Mouse (Mus musculus): ENCODE data around the gene Pygb.

Pygb gene

DNA sequence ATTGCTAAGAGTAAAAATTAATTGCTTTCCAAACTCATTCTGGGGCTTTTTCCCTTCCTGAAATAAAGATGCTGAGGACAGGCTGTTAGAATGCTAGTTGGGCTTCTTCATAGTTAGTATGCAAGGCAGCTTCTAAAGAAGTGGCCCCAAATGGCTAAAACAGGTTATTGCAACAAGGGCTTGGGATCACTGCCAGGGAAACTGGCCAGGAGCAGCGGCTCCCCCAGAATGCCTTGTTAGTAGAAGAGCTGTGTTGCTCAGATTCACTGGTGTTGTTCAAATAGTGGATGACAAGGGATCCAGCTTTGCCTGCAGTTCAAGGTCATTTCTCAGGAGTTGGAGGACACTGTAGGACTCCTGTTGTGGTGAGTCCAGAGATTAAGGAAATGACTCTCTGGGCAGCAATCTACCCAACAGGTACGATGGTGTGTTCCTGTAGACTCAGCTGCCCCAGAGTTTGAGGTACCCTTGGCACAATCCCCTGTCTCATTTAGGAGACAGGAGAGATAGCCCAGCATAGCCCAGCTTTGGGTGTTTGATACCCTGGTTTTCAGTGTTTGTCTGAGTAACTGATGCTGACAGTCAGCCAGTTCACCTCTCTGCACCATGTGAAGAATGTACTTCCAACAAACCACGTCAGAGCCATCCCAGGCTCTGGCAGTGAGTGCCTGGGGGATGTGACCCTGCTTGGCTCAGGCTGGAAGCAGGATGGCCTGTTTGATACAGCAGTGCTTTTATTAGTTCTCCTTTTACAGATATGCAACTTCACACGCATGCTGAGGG lies 2.4 kb downstream of the Pygb start:
- in situ Hi-C loops (cut with MseI, MboI): no loop called here

DNA sequence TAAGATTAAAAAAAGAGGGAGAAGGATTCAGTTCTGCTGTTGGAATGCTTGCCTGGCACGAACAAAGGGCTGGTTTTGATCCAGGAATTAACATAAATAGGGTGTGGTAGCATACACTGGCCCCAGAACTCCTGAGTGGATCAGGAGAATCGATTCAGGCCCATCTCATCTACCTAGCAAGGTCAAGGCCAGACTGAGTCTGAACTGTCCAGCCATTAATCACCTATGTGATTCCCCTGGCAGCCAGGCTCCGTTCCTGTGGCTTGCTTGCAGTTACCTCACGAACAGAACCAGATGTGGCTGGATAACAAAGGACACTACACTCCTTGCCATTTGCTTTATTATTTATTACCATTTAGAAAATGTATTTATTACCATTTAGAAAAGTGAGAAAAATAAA lies 6.8 kb downstream of the Pygb start:
- in situ Hi-C loops (cut with MseI, MboI): no loop called here

DNA sequence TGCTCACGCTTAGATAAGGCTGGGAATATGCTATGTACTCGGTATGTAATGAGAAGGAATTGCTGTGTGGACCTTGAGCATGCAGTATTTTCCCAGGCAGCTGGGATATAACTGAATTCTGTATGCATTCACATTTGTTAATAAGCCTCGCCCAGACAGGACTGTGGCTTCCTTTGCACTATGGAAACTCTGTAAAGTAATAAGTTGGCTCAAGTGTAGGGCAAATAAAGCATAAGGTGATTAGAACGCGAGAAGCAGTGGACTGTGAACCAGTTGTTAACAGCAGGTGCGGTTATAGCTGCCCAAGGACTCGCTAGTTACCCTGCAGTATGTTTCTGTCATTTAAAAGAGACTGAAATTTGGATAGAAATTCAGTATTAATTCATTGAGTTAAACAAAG lies 11.5 kb downstream of the Pygb start:
- in situ Hi-C loops (cut with MseI, MboI): no loop called here

DNA sequence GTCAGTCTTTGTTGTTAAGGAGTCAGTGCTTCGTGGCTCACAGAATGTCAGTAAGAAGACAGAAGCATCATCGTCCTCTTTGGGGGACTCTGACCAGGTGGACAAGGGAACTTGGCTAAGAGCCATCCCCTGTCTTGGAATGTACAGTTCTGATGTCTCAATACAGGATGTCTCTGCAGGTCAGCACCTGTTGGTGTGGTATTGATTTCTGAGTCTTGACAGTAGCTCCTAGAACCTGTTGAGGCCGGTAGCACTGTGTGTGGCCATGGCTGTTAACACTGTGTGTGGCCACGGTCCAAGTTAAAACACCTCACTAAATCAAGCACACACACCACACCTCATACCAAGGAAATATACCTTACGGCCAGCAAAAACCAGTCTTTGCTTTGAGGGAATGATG lies 14.1 kb downstream of the Pygb start:
- in situ Hi-C loops (cut with MseI, MboI): no loop called here

DNA sequence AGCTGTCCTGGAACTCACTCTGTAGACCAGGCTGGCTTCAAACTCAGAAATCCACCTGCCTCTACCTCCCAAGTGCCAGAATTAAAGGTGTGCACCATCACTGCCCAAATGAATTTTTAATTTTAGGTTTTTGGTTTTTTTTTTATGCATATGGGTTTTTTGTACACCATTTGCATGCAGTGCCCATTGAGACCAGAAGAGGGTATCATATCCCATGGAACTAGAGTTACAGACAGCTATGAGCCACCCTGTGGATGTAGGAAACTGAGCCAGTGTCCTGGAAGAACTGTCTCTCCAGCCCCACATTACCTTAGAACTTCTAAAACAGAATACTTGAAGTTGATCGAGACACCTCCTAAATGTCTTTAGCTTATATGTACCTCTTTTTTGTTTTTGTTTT lies 16.5 kb downstream of the Pygb start:
- in situ Hi-C loops (cut with MseI, MboI): no loop called here

DNA sequence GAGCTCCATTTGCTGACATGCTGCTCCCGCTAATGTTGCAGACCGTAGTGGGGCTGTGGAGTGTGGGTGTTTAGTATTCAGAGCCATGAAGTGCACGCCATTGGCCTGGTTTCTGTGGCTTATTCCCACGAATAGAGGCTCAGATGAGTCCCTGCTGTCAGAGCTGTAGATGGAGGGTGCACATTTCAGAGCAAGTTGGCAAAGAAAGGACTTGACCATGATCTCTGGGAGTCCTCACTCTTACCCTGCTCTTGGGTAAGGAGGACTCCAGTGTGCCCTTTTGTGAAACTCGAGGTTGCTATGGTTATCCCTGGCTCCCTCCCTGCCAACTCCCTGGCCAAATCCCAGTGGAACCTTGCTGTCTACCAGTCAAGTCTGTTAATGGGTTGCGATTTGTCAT lies 21.8 kb downstream of the Pygb start:
- in situ Hi-C loops (cut with MseI, MboI): no loop called here

DNA sequence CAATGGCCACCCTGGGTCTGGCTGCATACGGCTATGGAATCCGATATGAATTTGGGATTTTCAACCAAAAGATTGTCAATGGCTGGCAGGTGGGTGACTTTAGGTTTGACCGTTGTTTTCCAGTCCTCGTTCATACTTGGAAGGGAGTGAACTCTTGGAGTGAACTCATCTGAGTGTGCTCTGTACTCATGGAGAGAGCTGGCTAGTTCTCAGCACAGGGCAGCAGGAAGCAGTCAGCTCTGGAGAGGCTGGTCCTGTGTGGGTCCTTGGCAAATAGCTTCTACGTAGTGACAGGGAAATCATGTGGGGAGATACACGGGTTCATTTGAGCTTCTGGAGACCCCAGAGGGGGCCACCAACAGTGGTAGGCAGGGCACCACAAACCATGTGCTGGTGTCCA lies 22.3 kb downstream of the Pygb start:
- in situ Hi-C loops (cut with MseI, MboI): no loop called here

DNA sequence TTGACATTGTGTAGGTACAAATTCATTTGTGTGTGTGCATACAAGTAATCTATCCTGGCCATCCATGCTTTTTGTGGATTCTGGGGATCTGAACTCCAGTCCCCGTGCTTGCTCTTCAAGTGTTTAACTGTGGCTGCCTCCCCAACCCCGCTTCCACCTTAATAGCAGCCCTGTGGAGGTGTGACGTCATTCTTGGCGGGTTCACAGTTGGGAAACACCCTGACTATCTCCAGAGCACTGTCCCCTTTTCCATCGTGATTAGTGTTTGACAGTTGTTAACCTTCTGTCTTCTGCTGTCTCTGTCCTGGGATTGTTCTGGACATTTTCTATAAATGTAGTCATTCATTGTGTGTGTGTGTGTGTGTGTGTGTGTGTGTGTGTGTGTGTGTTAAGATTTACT lies 24.1 kb downstream of the Pygb start:
- in situ Hi-C loops (cut with MseI, MboI): no loop called here

DNA sequence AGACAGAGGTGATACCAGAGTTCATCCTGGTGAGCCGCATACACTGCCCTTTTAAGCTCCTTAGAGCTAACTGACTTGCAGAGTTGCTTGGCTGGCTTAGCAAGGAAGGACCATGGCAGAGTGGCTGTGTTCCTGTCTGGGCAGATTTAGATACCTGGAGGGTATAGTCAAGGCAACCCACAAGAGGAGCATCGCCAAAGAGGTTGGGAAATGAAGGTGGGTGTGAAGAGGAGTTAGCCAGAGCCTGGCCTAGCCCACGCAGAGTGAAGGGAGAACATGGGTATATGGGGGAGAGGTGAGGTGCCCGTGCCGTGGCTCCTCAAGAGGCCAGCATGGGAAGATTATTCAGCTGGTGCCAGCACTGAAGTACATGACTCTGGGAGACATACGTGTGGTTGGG lies 26.3 kb downstream of the Pygb start:
- in situ Hi-C loops (cut with MseI, MboI): no loop called here

DNA sequence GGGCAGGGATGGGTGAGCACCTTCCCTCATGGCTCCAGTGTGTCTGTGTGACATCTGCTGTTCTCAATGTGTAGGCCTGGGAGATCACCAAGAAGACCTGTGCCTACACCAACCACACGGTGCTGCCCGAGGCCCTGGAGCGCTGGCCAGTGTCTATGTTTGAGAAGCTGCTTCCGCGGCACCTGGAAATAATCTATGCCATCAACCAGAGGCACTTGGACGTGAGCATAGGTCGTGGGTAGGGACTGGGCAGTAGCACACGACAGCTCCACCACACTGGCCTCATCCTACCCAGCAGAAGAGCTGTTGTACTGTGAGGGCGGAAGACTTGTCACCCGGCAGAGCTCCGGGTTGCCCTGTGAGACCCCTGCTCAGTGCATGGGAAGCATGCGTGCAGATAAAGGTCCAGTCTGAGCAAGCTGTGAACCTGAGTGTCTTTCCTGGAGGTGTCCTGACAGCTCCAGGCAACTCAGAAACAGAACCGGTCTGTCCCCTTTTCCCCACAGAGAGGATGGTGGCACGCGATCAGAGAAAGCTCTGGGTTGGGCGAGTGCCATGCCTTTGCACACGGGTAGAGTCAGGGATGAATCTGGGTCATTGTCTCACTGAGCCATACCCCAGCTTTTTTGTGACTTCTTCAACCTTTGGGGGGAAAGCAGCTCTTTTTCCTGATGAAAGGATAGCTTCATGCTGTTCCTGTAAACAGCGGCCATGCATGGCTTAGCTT lies 30.3 kb downstream of the Pygb start:
- in situ Hi-C loops (cut with MseI, MboI): no loop called here

DNA sequence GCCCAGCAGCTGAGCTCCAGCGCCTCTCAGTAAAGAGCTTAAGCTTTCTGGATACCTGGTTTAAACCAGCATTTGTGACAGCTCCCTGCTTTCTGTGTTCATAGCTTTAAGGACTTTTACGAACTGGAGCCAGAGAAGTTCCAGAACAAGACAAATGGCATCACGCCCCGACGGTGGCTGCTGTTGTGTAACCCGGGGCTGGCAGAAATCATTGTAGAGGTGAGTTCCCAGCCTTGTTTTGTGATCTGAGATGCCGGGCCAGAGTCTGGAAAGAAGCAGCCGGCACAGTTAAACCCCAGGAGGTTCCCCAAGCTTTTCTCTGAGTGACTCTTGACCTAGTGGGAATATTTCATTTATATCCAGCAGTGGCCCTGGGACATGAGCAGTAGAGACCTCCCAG lies 32.2 kb downstream of the Pygb start:
- in situ Hi-C loops (cut with MseI, MboI): no loop called here

DNA sequence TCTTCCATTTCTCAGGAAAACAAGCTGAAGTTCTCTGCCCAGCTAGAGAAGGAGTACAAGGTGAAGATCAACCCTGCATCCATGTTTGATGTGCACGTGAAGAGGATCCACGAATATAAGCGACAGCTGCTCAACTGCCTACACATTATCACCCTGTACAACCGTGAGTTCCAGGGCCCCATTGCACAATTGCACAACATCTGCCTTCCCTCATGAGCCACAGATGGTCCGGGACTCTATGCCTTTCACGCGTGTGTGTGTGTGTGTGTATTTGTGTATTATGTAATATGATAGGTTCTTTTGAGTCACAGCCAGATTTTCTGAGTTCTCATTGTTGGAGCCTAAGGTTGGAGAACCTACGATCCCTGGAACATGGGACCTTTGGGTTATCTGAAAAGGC lies 34.2 kb downstream of the Pygb start:
- in situ Hi-C loops (cut with MseI, MboI): no loop called here

DNA sequence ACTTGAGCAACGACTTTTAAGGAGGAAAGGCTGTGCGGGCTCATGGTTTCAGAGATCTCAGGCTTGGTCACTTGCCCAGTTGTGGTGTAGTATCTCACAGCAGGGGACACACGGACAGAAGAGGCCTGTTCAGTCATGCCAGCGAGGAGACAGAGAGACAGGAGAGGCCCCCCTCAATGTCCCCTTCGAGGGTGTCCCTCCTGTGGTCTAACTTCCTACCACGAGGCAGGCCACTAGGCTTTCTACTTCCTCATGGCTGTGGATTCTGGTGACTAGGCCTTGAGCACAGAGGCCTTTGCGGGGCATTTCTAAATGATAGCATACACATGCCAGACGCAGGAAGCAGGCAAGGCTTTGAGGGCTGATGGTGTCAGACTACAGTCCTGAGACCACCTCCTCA lies 36.5 kb downstream of the Pygb start:
- in situ Hi-C loops (cut with MseI, MboI): no loop called here

DNA sequence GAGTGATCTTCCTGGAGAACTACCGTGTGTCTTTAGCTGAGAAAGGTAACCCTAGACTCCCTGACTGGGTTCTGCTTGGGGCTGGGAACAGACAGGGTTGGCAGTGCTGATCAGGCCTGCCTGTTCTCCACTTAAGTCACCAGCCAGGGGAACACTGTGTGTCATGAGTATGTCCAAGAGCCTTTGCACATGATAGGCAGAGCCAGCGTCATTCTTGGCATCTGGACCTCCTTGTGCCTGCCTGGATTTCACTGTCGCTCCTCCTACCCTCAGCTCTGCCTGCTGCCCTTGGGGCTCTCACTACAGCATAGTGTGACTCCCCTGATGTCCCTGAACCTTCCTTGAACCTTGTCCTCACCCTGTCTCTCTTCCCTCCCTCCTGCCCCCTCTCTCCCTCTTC lies 39.9 kb downstream of the Pygb start:
- in situ Hi-C loops (cut with MseI, MboI): no loop called here

DNA sequence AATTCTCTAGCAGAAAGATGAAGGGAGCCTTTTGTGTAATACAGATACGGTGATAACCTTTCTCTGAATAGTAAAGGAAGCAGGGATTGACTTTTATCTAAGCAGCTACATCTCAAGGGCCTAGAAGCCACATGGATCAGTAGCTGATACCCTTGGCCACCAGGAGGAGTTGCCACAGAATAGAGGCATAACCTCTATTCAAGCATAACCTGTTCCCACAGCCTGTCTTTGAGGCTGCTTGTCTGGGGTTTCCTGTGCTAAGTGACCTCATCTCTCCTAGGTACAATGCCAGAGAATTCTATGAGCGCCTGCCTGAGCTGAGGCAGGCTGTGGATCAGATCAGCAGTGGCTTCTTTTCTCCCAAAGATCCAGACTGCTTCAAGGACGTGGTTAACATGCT lies 41.6 kb downstream of the Pygb start:
- in situ Hi-C loops (cut with MseI, MboI): no loop called here

DNA sequence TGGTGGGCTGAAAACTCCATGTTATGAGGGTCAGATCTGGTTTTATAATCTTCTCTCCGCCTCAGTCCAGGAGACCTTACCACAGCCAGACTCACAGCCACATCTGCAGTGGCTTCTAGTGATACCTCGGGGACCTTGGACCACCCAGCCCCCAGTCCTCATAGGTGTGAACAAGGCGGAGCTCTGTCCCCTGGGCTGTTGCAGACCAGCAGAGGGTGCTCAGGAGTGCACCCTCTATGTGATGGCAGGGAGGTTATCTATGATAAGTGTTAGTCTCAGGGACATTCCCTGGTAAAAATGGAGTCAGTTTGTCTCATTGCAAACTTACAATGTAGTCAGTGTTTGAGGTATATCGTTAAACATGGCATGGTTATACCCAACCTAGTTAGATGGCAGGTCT lies 42.1 kb downstream of the Pygb start:
- in situ Hi-C loops (cut with MseI, MboI): no loop called here

DNA sequence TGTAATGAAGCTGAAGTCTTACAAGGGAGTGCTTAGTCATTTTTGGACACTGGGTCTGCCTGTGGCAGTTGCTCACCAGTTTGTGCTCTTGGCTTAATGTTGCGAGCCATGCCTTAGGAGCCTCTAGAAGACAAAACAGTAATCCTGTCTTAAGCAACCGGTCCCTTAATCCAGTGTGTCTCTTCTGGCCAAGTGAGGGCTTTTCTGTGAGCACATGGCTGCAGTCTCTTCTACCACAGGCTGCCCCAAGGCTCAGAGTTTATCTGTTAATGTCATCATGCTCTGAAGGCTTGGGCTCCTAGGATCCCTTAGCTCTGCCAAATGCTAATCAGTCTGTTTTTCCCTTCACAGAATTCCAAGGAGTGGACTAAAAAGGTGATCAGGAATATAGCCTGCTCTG lies 43.5 kb downstream of the Pygb start:
- in situ Hi-C loops (cut with MseI, MboI): no loop called here

DNA sequence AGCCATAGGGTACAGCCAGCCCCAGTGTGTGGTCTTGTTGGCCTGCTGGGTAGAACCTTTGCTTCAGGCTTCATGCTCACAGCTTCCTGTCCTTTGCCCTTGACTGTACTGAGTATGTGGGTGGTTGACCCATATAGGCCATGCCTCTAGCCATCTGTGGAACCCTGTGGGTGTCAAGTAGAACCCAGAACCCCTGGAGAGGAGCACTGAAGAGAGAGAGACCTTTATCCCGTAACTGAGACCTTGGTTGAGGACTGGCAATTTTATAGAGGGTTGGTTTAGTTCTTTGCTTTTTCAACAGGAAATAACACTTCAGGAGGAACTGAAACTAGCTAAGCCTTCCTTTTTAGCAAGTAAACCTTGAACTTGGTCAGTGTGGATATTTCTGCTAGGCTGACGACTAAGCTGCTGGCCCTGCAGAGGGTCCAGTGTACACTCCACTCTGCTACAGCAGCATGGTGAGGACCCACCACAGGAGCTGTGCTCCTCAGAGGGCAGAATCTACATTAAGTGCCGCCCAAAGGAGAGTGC lies 44.4 kb downstream of the Pygb start:
- in situ Hi-C loops (cut with MseI, MboI): no loop called here

DNA sequence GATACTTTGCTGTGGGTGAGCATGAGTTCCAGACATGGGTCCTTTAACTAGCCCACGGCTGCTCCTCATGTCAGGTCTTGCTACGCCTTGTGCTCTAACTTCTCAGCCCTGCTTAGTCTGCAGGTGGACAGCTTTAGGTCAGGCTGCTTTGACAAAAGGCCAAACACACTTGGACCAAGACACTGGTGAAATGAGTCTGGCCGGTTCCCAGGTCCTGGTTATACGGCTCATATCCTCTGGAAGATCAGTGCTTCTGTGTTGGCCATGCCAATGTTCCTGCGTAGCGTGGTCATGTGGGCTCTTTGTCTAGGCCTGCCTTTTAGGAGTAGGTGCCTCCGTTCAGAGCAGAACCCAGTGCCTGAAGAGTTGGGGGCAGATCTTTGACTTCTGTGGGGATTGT lies 45.5 kb downstream of the Pygb start:
- in situ Hi-C loops (cut with MseI, MboI): no loop called here

DNA sequence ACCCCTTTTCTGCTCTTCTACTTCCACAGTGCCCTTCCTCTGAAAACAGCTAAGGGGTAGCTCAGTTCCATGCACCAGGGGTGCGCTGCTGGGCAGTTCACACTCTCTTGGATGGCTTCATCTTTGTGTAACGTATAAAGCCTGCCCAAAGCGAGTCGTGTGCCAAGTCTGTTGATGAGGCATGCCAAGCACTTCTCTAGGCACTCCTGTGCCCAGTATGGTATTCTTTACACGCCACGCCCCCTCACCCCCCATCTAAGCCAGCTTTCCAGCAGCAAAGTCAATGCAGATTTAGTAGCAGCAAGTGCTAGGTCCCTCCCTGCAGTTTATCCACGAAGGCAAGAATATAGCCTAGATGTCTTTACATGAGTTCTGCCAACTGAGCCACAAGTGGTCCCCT lies 48.1 kb downstream of the Pygb start:
- in situ Hi-C loops (cut with MseI, MboI): no loop called here

DNA sequence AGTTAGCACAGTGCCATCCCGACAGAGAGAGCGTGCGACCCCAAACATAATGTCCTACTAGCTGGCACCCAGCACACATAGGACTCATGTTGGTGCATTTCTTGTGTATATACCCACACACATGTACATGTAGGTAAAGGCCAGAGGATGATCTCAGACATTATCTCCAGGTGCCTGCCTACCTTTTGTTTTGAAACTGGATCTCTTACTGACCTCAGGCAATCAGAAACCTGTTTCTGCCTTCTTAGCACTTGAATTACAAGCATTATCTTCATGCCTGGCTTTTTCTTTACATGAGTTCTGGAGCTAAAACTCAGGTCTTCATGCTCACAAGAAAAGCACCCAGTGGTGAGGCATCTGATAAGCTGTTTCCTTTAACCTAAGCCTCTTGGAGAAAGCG lies 49.4 kb downstream of the Pygb start:
- in situ Hi-C loops (cut with MseI, MboI): no loop called here

DNA sequence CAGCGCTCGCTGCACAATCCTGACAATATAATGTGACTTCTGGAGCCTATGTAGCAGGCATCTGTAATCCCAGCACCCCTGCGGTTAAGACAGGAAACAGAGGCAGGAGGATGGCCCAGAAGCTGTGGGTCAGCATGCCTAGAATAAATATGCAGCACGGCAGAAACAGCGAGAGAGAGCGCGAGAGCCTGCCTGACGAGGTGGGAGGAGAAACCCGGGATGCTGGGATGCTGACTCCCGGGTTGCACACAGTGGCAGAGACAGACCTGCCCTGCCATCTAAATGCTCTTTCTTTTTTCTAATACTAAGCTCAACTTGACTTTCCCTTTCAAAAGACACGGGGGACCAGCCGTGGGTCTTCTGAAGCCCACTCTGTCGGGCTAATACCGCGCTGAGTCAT lies 50.4 kb downstream of the Pygb start:
- in situ Hi-C loops (cut with MseI, MboI): no loop called here

DNA sequence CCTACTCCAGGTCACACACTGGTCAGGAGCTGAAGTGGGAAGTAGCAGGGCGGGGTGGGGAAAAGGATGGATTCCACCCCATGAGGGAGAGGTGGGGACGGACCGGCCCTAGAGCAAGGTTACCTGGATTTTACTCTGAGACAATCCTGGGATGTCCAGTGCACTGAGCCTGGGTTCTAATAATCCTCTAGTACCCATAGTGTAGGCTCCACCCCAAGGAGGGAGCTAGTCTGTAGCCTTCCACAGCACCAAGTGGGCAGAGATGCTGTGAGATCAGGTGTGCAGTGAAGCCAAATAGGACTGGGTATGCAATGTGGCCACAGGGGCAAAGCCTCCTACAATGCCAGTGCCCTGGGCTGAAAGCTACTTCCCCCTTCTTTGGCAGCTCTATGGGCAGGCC lies 51.2 kb downstream of the Pygb start:
- in situ Hi-C loops (cut with MseI, MboI): no loop called here

All from mouse trophoblast stem cell (cell line).